Mouse (Mus musculus): ENCODE measurements around the gene 2410137M14Rik. TPM values are rescaled to one million over a fixed set of nuclear protein-coding genes. Genes with fewer than 3 reads are reported as not detected.

2410137M14Rik gene
- total and polyA plus RNA-seq, 2 experiments from 2014 or later: 0.18 TPM; not detected in 1

DNA sequence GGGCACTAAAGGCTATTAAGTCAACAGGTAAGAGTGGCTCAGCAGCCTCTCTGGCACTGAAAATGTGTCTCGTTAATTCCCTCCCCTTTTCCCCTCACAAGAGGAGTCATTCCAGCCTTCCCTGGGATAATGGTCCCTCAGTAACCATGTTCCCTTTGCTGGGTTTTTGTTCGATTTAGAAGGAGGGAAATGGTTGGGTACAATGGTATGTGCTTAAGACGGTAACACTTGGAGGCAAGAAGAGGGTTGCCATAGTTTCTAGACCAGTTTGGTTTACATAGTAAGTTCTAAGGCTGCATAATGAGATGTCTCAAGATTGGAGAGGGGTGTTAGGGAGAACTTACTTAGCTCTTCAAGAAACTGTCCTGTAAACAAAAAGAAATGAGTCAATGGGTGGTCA lies 30.7 kb upstream of the 2410137M14Rik start:
- TF ChIP-seq EP300 (IDR thresholded peaks at IDR 0.05; ENCODE audit: low read depth) (no peak), CTCF (IDR thresholded peaks at IDR 0.05; ENCODE audit: low read depth) (no peak)
- Histone ChIP-seq H3K27ac (ENCODE audit: low read depth) (no peak overlapping the region), H3K27me3 (ENCODE audit: control insufficient read depth, insufficient read depth, low read length) (no peaks in the 10 kb centered on the region), H3K36me3 (replicated peaks; ENCODE audit: control insufficient read depth, insufficient read depth, low read length) (0 out of 2 replicates have a peak, but pooled peaks cover 5% of the 10 kb centered on the region), H3K9me3 (replicated peaks; ENCODE audit: control insufficient read depth, low read length) (no peaks in the 10 kb centered on the region), H3K4me1 (ENCODE audit: control insufficient read depth, insufficient read depth) (no peaks in the 10 kb centered on the region), H3K4me2 (ENCODE audit: low read depth, low read length) (no peak overlapping the region), H3K4me3 (ENCODE audit: low read depth, low read length) (no peak overlapping the region), H3K9ac (replicated peaks; ENCODE audit: low read depth, low read length) (no peak overlapping the region)
- no peak for ATAC-seq (ENCODE audit: insufficient read depth, low read depth)
- 84% methylated on average over 3 of the region's 3 CpGs for WGBS
- no peak for DNase-seq (ENCODE audit: low spot score)

DNA sequence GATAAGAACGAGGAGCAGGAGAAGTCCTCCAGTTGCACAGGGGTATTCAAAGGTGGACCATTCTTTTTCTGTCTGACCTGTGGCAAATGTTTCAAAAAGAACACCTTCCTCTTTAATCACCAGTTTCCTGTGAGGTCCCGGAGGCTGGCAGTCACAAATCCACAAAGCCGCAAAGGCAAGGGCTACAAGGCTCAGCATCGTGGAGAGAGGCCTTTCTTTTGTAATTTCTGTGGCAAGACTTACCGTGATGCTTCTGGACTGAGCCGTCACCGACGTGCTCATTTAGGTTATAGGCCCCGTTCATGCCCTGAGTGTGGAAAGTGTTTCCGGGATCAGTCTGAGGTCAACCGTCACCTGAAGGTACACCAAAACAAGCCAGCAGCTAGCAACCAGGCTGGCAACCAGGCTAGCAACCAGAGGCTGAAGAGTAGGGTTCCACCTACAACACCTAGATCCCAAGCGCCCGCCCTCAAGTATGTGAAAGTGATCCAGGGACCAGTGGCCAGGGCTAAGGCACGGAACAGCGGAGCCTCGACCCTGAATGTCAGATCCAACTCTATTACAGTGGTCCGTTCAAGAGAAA lies 28.5 kb upstream of the 2410137M14Rik start:
- Histone ChIP-seq H3K36me3 (replicated peaks; ENCODE audit: control insufficient read depth, insufficient read depth, low read length) (0 out of 2 replicates have a peak, but pooled peaks cover 5% of the 10 kb centered on the region), H3K9me3 (replicated peaks; ENCODE audit: control insufficient read depth, low read length) (no peaks in the 10 kb centered on the region), H3K27ac (ENCODE audit: low read depth) (no peak overlapping the region), H3K4me1 (ENCODE audit: control insufficient read depth, insufficient read depth) (no peaks in the 10 kb centered on the region), H3K4me3 (ENCODE audit: low read depth, low read length) (no peak overlapping the region), H3K4me2 (ENCODE audit: low read depth, low read length) (no peak overlapping the region), H3K9ac (replicated peaks; ENCODE audit: low read depth, low read length) (no peak overlapping the region), H3K27me3 (ENCODE audit: control insufficient read depth, insufficient read depth, low read length) (no peaks in the 10 kb centered on the region)
- ATAC-seq (ENCODE audit: insufficient read depth, low read depth): no peak
- 88% methylated on average over 17 of the region's 17 CpGs for WGBS
- TF ChIP-seq EP300 (IDR thresholded peaks at IDR 0.05; ENCODE audit: low read depth) (no peak), CTCF (IDR thresholded peaks at IDR 0.05; ENCODE audit: low read depth) (no peak)
- DNase-seq (ENCODE audit: low spot score): no peak

DNA sequence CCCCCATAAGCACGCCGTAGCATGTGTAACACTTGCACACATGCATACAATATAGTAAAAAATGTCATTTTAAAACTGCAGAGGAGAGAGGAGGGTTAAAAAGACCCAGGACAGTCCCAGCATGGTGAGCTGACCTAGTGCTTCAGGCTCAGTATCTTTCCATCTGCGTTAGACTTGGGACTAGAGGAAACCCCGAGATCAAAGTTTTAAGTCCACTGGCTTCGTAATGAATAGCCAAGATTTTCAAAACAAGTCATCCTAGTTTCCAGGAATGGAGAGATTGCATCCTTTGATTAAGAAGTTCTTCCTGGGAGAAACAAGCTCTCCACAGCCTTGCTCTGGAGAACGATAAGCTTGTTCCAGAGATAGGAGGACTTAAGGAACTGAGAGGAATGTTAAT lies 27.1 kb upstream of the 2410137M14Rik start:
- Histone ChIP-seq H3K27me3 (ENCODE audit: control insufficient read depth, insufficient read depth, low read length) (no peaks in the 10 kb centered on the region), H3K4me3 (ENCODE audit: low read depth, low read length) (no peak overlapping the region), H3K36me3 (replicated peaks; ENCODE audit: control insufficient read depth, insufficient read depth, low read length) (0 out of 2 replicates have a peak, but pooled peaks cover 5% of the 10 kb centered on the region), H3K27ac (ENCODE audit: low read depth) (no peak overlapping the region), H3K4me1 (ENCODE audit: control insufficient read depth, insufficient read depth) (0 out of 2 replicates have a peak, but pooled peaks cover under 1% of the 10 kb centered on the region), H3K9me3 (replicated peaks; ENCODE audit: control insufficient read depth, low read length) (no peaks in the 10 kb centered on the region), H3K4me2 (ENCODE audit: low read depth, low read length) (no peak overlapping the region), H3K9ac (replicated peaks; ENCODE audit: low read depth, low read length) (no peak overlapping the region)
- no peak for ATAC-seq (ENCODE audit: insufficient read depth, low read depth)
- TF ChIP-seq CTCF (IDR thresholded peaks at IDR 0.05; ENCODE audit: low read depth) (no peak), EP300 (IDR thresholded peaks at IDR 0.05; ENCODE audit: low read depth) (no peak)
- no peak for DNase-seq (ENCODE audit: low spot score)
- 81% methylated on average over 6 of the region's 6 CpGs for whole genome bisulfite sequencing

- Histone ChIP-seq H3K27me3 (ENCODE audit: control insufficient read depth, insufficient read depth, low read length) (no peaks in the 10 kb centered on the region), H3K36me3 (replicated peaks; ENCODE audit: control insufficient read depth, insufficient read depth, low read length) (0 out of 2 replicates have a peak, but pooled peaks cover 5% of the 10 kb centered on the region), H3K4me1 (ENCODE audit: control insufficient read depth, insufficient read depth) (0 out of 2 replicates have a peak, but pooled peaks cover 4% of the 10 kb centered on the region), H3K4me2 (ENCODE audit: low read depth, low read length) (peak overlapping the region; percentile 85), H3K4me3 (ENCODE audit: low read depth, low read length) (peak overlapping the region; percentile 56), H3K27ac (ENCODE audit: low read depth) (0 out of 2 replicates have a peak overlapping the region, but pooled peaks have one; percentile 75), H3K9ac (replicated peaks; ENCODE audit: low read depth, low read length) (peak overlapping the region; percentile 66; the same call in 1 of the 2 replicates), H3K9me3 (replicated peaks; ENCODE audit: control insufficient read depth, low read length) (no peaks in the 10 kb centered on the region)
- no peak for ATAC-seq (ENCODE audit: insufficient read depth, low read depth)
- DNase-seq (ENCODE audit: low spot score): no peak
- WGBS: 33% methylated on average over 4 of the region's 4 CpGs
- TF ChIP-seq CTCF (IDR thresholded peaks at IDR 0.05; ENCODE audit: low read depth): no peak
- no peak for TF ChIP-seq EP300 (IDR thresholded peaks at IDR 0.05; ENCODE audit: low read depth)
Measured at GRCm38 (mm10) chr17:37003366-37003765, 22.3 kb upstream of the 2410137M14Rik start.

- peak overlapping the region; percentile 75 for H3K27ac ChIP-seq (ENCODE audit: low read depth)
- peak overlapping the region; percentile 66 for H3K9ac ChIP-seq (replicated peaks; ENCODE audit: low read depth, low read length)
- H3K4me3 ChIP-seq (ENCODE audit: low read depth, low read length): peak overlapping the region; percentile 56
- H3K4me2 ChIP-seq (ENCODE audit: low read depth, low read length): peak overlapping the region; percentile 85
- H3K9me3 ChIP-seq (replicated peaks; ENCODE audit: control insufficient read depth, low read length): no peaks in the 10 kb centered on the region
- no peaks in the 10 kb centered on the region for H3K27me3 ChIP-seq (ENCODE audit: control insufficient read depth, insufficient read depth, low read length)
- peak; percentile 85 for ATAC-seq (ENCODE audit: insufficient read depth, low read depth)
- TF ChIP-seq CTCF (IDR thresholded peaks at IDR 0.05; ENCODE audit: low read depth) (no peak), EP300 (IDR thresholded peaks at IDR 0.05; ENCODE audit: low read depth) (no peak)
- WGBS: under 1% methylated on average over 49 of the region's 49 CpGs
- 0 out of 2 replicates have a peak, but pooled peaks cover 5% of the 10 kb centered on the region for H3K36me3 ChIP-seq (replicated peaks; ENCODE audit: control insufficient read depth, insufficient read depth, low read length)
- DNase-seq (ENCODE audit: low spot score): peak; percentile 66
- 0 out of 2 replicates have a peak, but pooled peaks cover 4% of the 10 kb centered on the region for H3K4me1 ChIP-seq (ENCODE audit: control insufficient read depth, insufficient read depth)
Measured at GRCm38 (mm10) chr17:37002364-37003330, 21.6 kb upstream of the 2410137M14Rik start.

Measured in heart, postnatal 0 days (tissue).